Mouse (Mus musculus): Measurements from ENCODE around the gene Hps3. TPM values are rescaled to one million over a fixed set of nuclear protein-coding genes. Genes with fewer than 3 reads are reported as not detected.
"Not testable (repeated sequence)": the region's sequence is repeated elsewhere in the genome, so short reads cannot be mapped to it uniquely, and the experiment has no call there.

The Hps3 gene
- polyA plus RNA-seq, 1 experiment = 11.1 TPM

- DNase-seq (ENCODE audit: low read depth) = not testable (repeated sequence)
Observed at GRCm38 (mm10) chr3:19949401-19949800, 85.7 kb downstream of the Hps3 start.

GRCm38 (mm10) chr3:19948552-19948951, 86.6 kb downstream of the Hps3 start:
- DNase-seq (ENCODE audit: low read depth) = no peak

Other genes starting within 250 kb of the Hps3 start
- gene Cp, start 78.3 kb downstream of the Hps3 start, polyA plus RNA-seq (2012; rRNA removed) = 53.9 and 70.7 TPM in 2 replicates
- 5.1 and 8.2 TPM in 2 replicates for gene Hltf, start 22.5 kb upstream of the Hps3 start, polyA plus RNA-seq (2012; rRNA removed)
- gene Gyg, start 120.0 kb upstream of the Hps3 start, polyA plus RNA-seq (2012; rRNA removed) = 34.4 and 50.1 TPM in 2 replicates
- gene Cpa3, start 206.9 kb upstream of the Hps3 start, polyA plus RNA-seq (2012; rRNA removed) = 0.92 and 1.4 TPM in 2 replicates
- 0.16 and 0.20 TPM in 2 replicates for gene Cpb1, start 240.4 kb upstream of the Hps3 start, polyA plus RNA-seq (2012; rRNA removed)

Data from gonadal fat pad, adult 2 months (tissue).